Mouse (Mus musculus): ENCODE data around the gene Dhodh.

The Dhodh gene

GRCm38 (mm10) chr8:109608271-109609152, at the start of gene Dhodh:
Gene Dhodh, minus strand, starts transcription at chr8:109608673.
- DNase-seq, result peak; percentile 96 to 99

- DNase-seq, result no peak
These were observed 48.4 kb upstream of the Dhodh start for GRCm38 (mm10) chr8:109656860-109657259.

GRCm38 (mm10) chr8:109650801-109651200, 42.3 kb upstream of the Dhodh start:
- DNase-seq, result peak; percentile 23 to 35

- no peak for DNase-seq
These were observed 40.0 kb upstream of the Dhodh start for GRCm38 (mm10) chr8:109648469-109648868.

GRCm38 (mm10) chr8:109647331-109647730, 38.9 kb upstream of the Dhodh start:
- DNase-seq, result no peak

DNA sequence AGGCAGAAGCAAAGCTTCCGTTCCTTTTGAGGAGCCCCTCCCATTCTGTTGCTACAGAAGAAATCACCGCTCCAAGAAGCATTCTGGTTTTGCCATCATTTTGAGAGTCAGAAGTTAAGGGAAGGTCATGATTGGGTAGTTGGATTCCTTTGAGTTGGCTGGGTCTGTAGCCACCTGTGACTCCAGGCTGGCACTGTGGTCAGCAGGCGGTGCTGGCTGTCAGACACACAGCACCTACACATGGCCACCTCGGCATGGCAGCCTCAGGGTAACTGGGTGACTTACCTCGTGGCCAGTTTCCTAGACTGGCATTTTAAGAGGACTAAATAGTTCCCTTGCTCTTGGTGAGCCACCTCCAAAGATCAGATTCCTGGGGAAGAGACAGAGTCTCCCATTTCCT, 32.8 kb upstream of the Dhodh start:
- DNase-seq, result no peak

DNA sequence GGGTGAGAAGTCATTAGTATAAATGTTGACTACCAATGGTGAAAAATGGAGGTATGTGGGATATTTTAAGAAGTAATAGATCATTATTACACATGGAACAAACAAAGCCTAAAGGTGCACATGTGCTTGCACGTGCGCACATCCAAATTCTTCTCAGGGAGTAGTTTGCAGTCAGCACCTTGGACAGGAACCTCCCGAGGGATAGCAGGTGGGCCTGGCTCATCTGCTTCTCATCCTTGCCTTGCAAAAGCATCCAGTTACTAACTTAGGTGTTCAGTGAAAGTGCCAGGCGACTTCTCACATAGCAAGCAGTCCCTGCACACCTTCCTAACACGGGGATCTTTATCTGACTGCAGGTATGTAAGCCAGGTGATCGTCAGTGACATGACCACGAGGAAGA, 31.9 kb upstream of the Dhodh start:
- DNase-seq, result no peak

- DNase-seq, result no peak
These were observed 30.4 kb upstream of the Dhodh start for GRCm38 (mm10) chr8:109638851-109639250.

- no peak for DNase-seq
These were observed 26.7 kb upstream of the Dhodh start for GRCm38 (mm10) chr8:109635146-109635545.

DNA sequence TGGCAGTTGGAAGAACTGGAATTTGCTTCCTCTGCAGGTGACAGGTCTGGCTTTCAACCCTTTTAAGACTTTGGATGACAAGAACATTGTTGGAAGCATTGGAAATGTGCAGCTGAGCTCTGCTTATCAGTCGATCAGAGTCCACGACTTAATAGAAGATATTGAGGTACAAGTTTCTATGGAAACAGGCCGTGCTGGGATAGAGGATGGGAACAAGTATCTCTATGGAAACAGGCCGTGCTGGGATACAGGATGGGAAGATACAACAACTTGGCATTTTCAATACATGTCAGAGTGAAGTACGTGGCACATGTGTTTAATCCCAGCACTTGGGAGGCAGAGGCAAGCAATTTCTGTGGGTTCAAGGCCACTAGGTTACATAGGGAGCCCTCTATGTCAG, 24.0 kb upstream of the Dhodh start:
- no peak for DNase-seq

- DNase-seq, result no peak
These were observed 20.2 kb upstream of the Dhodh start for GRCm38 (mm10) chr8:109628638-109629037.

DNA sequence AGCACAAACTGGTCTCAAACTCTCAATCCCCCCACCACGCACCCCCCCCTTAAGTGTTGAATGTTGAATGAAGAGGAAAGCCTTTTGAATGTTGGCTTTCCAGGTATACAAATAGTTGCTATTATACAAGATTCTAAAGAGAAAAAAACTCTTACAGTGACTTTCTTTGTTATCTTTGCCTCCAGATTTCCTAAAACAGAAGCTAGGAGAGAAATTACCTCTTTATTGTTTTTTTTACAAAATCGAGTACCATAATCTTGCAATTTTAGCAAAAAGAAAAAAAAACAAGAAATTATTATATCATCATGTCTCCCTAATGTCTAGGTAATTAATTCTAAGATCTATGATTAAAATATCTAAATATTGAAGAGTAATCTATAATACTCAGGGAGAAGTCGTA, 7.1 kb upstream of the Dhodh start:
- DNase-seq, result no peak

- DNase-seq, result no peak
These were observed 6.1 kb upstream of the Dhodh start, which contains the start of gene Pkd1l3 for GRCm38 (mm10) chr8:109614243-109615210. Gene Pkd1l3, plus strand, starts transcription at chr8:109614517.

DNA sequence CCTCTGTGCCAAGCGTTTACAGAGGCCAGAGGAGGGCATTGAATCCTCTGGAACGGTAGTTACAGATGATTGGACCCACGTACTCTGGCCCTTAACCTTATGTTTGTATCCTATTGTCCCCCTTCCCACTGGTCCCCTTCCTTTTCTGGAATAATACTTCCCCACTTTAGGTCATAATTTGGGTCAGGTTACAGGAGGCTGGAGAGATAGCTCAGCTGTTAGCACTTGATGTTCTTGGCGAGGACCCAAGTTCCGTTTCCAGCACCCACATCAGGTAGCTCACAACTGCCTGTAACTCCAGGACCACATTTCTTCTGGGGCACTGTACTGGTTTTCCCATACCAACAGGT, 655 bp upstream of the Dhodh start:
- peak; percentile 19 to 44 for DNase-seq

- peak; percentile 8 to 13 for DNase-seq
These were observed 823 bp downstream of the Dhodh start for GRCm38 (mm10) chr8:109607650-109608049.

DNA sequence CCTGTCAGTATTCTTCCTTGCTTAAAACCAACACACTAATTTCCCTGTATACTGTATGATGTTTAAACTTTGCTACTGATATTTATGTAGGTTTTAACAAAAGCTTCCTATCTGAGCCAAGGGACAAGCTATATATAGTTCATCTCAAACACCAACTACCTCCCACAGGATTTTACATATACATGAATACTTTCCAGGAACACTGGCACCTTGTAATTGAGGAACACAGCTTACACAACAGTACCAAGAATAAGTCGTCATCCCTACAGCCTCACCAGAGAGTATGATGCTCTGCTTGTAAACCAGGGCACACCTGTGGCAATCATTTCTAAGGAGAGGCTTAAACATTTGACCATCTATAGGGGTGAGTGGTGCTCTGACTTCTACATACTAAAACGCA, 1.7 kb downstream of the Dhodh start:
- DNase-seq, result no peak

DNA sequence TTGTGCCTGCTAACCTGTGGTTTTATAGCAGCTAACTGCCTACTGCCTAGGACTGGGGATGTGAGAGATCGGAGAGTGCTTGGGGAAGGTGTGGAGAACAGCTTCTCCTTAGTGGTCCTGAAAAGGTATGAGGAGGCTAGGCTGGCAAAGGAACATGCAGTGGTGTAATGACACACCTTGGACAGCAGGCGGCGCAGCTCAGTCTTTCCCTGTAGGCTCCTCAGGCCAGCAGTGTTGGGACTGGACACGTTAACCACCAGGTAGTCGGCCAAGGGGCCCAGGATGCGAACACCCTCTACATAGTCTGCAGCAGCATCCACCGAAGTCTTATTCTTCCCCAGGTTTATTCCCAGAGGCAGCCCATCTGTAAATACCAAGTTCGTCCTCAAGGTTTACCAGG, 12.6 kb downstream of the Dhodh start:
- DNase-seq, result peak; percentile 37 to 41

DNA sequence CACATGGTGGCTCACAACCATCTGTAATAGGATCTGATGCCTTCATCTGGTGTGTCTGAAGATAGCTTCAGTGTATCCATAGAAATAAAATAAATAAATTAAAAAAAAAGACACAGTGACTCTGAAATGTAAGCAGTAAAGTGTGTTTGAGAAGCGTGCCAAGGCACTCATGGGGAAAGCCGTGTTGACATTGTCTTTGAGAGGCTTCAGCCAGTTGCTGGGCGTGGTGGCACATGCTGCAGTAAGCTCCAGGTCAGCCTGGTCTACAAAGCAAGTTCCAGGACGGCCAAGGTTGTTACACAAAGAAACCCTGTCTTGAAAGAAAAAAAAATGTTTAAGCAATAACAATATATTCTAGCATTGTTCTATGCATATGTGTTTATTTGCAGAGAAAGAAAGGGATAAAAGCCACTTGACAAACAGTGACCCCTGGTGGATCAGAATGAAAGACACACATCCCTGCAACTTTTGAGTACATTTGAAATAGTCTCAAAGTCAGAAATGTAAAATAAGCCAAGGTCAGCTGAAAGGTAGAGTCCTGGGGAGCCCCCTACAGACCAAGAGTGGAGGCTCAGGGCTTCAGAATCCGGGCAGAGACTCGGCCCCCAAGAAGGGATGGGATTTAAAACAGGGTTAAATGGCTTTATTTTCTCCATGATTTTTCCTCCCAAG, 15.2 kb downstream of the Dhodh start:
- no peak for DNase-seq

DNA sequence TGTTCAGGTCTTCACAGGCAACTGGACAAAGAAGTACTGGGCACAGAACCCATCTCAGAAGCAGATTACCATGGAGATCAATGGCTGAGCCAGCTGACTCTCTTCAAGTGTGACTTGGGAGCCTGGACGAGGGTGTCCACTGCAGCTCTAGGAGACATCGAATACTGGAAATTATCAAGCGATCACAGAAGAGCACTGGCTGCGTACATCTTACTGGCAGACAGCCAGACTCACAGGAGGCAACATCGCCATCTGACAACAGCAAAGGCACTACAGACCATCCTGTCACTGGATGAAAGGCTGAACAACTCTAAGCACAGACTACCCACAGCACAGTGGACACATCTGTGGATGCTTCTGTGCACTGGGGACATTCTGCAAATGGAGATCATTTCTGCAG, 16.3 kb downstream of the Dhodh start:
- no peak for DNase-seq

DNA sequence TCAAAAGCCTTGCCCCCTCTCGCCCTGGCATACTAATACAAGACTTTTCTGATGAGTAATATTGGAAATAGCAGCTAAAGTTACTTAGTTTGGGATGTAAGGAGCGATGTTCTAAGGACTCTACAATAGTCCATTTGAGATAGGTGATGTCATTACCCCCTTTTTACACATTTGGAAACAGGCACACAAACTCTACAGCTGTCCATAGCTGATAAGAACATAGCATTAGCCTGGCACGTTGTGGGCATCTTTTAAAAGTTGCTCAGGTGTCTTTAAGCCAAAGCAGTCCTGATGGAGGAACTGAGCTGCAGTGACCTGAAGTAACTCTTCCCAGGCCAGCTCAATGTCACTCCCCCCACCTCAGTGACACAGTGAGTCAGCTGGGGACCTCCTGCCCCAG, 17.1 kb downstream of the Dhodh start:
- DNase-seq, result no peak

GRCm38 (mm10) chr8:109590901-109591300, 17.6 kb downstream of the Dhodh start:
- DNase-seq, result no peak

DNA sequence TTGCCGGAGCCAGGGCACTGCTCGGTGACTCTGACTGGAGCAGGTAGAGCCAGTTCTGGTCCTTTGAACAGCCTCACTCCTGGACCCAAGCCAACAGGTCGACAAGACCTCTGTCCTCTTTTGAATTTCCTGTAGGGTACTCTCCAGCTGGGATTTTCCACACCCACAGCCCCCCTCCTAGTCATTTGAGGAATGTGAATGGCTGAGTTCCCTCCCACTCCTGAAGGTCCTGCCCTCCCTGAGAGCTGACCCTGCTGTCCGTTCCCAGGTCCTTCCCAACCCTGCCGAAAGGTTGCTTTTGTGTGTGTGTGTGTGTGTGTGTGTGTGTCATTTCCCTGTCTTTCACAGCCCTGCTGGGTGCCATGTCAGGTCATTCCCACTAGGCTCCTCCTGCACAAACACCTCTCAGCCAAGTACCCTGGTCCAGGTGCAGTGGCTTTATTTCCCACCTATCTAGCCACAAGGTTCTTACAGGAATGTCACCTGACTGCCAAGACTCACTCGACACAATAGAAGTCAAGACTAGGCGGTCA, 21.4 kb downstream of the Dhodh start:
- no peak for DNase-seq

DNA sequence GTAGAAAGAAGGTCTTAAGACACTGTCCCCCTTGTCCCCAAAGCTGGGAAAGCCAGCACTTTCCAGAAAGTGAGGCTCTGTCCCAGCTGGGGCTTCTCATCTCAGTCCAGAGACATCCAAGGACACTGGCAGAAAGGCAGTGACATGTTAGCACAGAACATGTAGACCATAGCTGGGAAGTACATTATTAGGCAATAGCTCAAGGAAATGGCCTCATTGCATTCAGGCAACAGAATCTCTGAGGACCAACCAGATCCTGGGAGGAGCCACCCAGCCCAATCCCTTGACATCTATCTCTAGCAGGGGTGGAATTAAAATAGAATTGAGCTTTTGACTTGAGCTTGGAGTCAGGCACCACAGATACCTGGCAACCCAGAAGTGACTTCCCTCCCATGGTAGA, 22.8 kb downstream of the Dhodh start:
- no peak for DNase-seq

All from cerebellum, adult 18-20 months (tissue).